Mouse (Mus musculus) hindbrain, embryonic 10.5 days (tissue): ENCODE measurements around the gene Dbh. TPM values are rescaled to one million over a fixed set of nuclear protein-coding genes. Genes with fewer than 3 reads are reported as not detected.
A peak's percentile ranks its signal among the peaks of the same experiment; 100 is the strongest.

Experiments used
- DNase-seq: peaks from one replicate; pipeline ENCODE4 v3.0.0-alpha.2; 2017; ENCODE audit warnings: low spot score
- H3K27ac ChIP-seq: fragments of 300-500 bp; sonication (generic); 2 replicates; pipeline ENCODE4 v1.5.1; 2016; ENCODE audit warnings: mild to moderate bottlenecking, moderate library complexity
- H3K27me3 ChIP-seq: fragments of 300-500 bp; sonication (generic); 2 replicates; pipeline ENCODE4 v1.6.1; 2016; ENCODE audit warnings: mild to moderate bottlenecking; ENCODE audit not compliant: poor library complexity, insufficient read depth, severe bottlenecking
- H3K36me3 ChIP-seq: fragments of 300-500 bp; sonication (generic); 2 replicates; pipeline ENCODE4 v1.6.1; 2016; ENCODE audit warnings: mild to moderate bottlenecking, moderate library complexity
- H3K4me1 ChIP-seq: fragments of 300-500 bp; sonication (generic); replicated peaks from 2 replicates; pipeline ENCODE4 v1.6.1; 2016; ENCODE audit warnings: mild to moderate bottlenecking
- H3K4me3 ChIP-seq: fragments of 300-500 bp; sonication (generic); 2 replicates; pipeline ENCODE4 v1.5.1; 2016; ENCODE audit warnings: mild to moderate bottlenecking, moderate library complexity
- H3K9me3 ChIP-seq: fragments of 300-500 bp; sonication (generic); 2 replicates; pipeline ENCODE4 v1.6.1; 2016; ENCODE audit warnings: mild to moderate bottlenecking, moderate library complexity
- WGBS: fragments of 180-500 bp; shearing (Covaris S2); methylation state at CpG from one replicate; pipeline ENCODE4 v1.1.7; 2016; 5-methylcytosine and 5-hydroxymethylcytosine counted together
- polyA plus RNA-seq: library from polyadenylated mRNA; unstranded; fragments of >200 nt; fragmentation: Nextera tagmentation; extraction: Ambion mirVana; gene quantifications from 2 replicates; pipeline ENCODE4 v1.2.1, GENCODE M21; 2016

Gene Dbh
- polyA plus RNA-seq, 1 experiment from 2014 or later: 4.9 TPM

DNA sequence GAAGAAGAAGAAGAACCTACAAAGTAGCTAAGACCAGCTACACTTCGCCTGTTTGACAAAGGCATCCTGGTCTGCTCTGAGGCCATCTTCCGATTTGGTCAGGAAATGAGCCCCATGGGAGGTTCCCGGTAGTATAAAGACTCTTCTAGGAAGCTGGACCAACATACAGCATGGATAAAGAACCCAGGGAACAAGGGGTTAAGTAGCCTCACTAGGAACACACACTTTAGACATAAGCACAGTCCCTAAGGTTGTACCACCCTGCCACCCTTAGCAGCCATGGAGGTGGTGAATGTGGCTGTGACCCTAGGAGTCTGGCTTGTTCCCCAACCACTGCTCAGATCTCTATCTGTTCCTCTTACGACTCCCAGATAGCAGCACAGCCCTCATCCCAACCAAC, 26.7 kb upstream of the Dbh start:
- no peak for DNase-seq
- Histone ChIP-seq H3K36me3 (no peaks in the 10 kb centered on the region), H3K4me1 (peaks cover 12% of the 10 kb centered on the region), H3K27me3 (peaks cover 50% of the 10 kb centered on the region), H3K9me3 (no peaks in the 10 kb centered on the region), H3K4me3 (no peak overlapping the region), H3K27ac (no peak overlapping the region)
- 65% methylated on average over 4 of the region's 4 CpGs for WGBS

GRCm38 (mm10) chr2:27141950-27142693, 22.9 kb upstream of the Dbh start, which contains the start of gene Fam163b:
Fam163b (minus strand) TSS chr2:27142491.
- peak within 1 kb of the TSS; percentile 56 for H3K4me3 ChIP-seq
- H3K27ac ChIP-seq: no peak within 1 kb of the TSS
- H3K27me3 ChIP-seq: peaks cover 52% of the 10 kb centered on the region
- peak; percentile 56 for DNase-seq
- no peaks in the 10 kb centered on the region for H3K9me3 ChIP-seq
- WGBS: 1% methylated on average over 62 of the region's 62 CpGs
- no peaks in the 10 kb centered on the region for H3K36me3 ChIP-seq
- peaks cover 12% of the 10 kb centered on the region for H3K4me1 ChIP-seq

DNA sequence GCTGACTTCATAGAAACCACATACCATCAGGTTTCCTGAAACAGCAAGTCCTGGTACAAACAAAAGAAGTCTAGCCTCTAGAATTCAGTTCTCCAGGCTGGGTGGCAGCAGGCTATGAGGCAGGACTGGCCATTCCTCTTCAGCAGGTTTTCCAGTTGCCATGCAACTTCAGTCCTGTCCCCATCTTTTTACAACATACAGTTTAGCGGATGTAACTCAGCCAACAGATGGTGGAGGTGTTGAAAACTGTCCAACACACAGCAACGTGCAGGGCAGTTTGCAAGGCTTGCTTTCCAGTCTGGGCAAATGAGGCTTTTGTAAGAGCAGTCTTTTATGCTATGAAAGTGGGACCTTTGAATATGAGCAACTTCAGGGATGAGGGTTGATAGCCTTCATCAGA, 20.1 kb upstream of the Dbh start:
- Histone ChIP-seq H3K27ac (no peak overlapping the region), H3K4me3 (no peak overlapping the region), H3K9me3 (no peaks in the 10 kb centered on the region), H3K4me1 (peaks cover 40% of the 10 kb centered on the region), H3K36me3 (no peaks in the 10 kb centered on the region), H3K27me3 (peaks cover 39% of the 10 kb centered on the region)
- WGBS: 81% methylated on average over 2 of the region's 2 CpGs
- DNase-seq: no peak

GRCm38 (mm10) chr2:27146840-27147239, 18.2 kb upstream of the Dbh start:
- Histone ChIP-seq H3K27me3 (peaks cover 20% of the 10 kb centered on the region), H3K4me3 (no peak overlapping the region), H3K4me1 (peaks cover 39% of the 10 kb centered on the region), H3K9me3 (no peaks in the 10 kb centered on the region), H3K36me3 (no peaks in the 10 kb centered on the region), H3K27ac (no peak overlapping the region)
- 86% methylated on average over 6 of the region's 6 CpGs for WGBS
- no peak for DNase-seq

DNA sequence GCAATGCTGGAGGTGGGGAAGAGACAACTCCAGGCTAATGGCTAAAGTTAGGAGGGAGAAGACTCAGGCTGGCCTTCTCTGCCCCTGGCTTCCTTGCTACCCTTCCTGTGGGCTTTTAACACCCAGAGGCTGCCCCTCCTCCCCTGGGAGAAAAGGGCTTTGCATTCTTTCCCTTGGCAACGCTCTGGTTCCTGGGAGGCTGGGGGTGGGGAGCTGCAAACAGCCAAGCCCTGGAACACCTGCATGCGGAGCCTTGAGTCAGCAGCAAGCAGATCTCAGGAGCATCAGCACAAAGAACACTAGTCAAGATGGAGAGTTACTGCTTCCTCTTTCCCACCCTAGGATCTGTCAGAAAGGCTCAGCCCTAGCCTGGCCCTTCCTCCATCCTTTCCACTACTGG, 15.6 kb upstream of the Dbh start:
- no peaks in the 10 kb centered on the region for H3K36me3 ChIP-seq
- WGBS: 4% methylated on average over 2 of the region's 2 CpGs
- H3K27ac ChIP-seq: peak overlapping the region; percentile 51; the same call in 1 of the 2 replicates
- peaks cover 37% of the 10 kb centered on the region for H3K4me1 ChIP-seq
- no peak for DNase-seq
- no peak overlapping the region for H3K4me3 ChIP-seq
- no peaks in the 10 kb centered on the region for H3K9me3 ChIP-seq
- no peaks in the 10 kb centered on the region for H3K27me3 ChIP-seq

GRCm38 (mm10) chr2:27154466-27155185, 10.4 kb upstream of the Dbh start:
- WGBS: 86% methylated on average over 10 of the region's 10 CpGs
- Histone ChIP-seq H3K27me3 (no peaks in the 10 kb centered on the region), H3K4me1 (peaks cover 33% of the 10 kb centered on the region), H3K36me3 (no peaks in the 10 kb centered on the region), H3K27ac (no peak overlapping the region), H3K9me3 (no peaks in the 10 kb centered on the region), H3K4me3 (no peak overlapping the region)
- no peak for DNase-seq

DNA sequence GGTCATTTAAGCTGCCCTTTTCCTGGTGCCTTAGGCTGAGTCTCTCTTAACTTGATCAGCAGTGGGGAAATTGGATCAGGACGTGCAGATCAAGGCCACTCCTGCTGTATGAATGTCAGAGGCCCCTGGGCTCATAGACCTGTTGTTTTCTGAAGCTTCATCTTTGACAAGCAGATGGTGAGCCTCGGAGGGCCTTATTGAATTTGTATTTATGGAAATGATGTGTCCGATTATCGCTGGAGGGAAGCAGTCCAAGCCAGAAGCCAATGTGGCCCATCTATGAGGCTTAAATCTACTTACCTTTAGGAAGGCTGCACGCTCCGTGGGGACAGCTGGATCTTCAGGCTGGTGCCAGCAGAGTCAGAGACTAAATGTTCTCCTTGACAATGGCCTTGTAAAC, 8.4 kb upstream of the Dbh start:
- no peaks in the 10 kb centered on the region for H3K27me3 ChIP-seq
- no peak overlapping the region for H3K4me3 ChIP-seq
- H3K36me3 ChIP-seq: no peaks in the 10 kb centered on the region
- H3K4me1 ChIP-seq: peaks cover 31% of the 10 kb centered on the region
- H3K27ac ChIP-seq: no peak overlapping the region
- H3K9me3 ChIP-seq: no peaks in the 10 kb centered on the region
- no peak for DNase-seq
- WGBS: 76% methylated on average over 6 of the region's 6 CpGs

DNA sequence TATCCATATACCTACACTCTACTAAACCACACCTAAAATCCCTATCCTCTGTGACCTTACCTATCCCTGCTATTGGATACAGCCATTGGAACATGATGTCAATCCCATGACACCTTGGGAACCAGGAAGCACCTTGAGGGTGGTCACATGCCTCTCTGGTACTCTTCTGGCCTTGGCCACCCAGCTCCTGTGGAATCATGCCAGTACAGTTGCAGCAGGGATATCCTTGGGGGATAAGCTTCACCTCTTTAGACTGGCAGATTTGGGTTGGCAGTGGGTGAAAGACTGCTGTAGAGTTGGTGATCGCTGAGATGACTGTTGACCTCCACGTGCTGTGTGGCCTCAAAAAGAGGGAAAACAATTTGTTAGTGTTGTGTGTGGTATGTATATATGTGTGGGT, 3.5 kb upstream of the Dbh start:
- Histone ChIP-seq H3K4me1 (peaks cover 31% of the 10 kb centered on the region), H3K4me3 (no peak overlapping the region), H3K36me3 (no peaks in the 10 kb centered on the region), H3K27ac (no peak overlapping the region), H3K27me3 (0 out of 2 replicates have a peak, but pooled peaks cover 5% of the 10 kb centered on the region), H3K9me3 (no peaks in the 10 kb centered on the region)
- no peak for DNase-seq
- 88% methylated on average over 2 of the region's 2 CpGs for WGBS

GRCm38 (mm10) chr2:27162656-27163055, 2.4 kb upstream of the Dbh start:
- Histone ChIP-seq H3K27ac (0 out of 2 replicates have a peak overlapping the region, but pooled peaks have one; percentile 35), H3K27me3 (peaks cover 5% of the 10 kb centered on the region; the same call in 1 of the 2 replicates), H3K4me1 (peaks cover 37% of the 10 kb centered on the region), H3K9me3 (no peaks in the 10 kb centered on the region), H3K36me3 (no peaks in the 10 kb centered on the region), H3K4me3 (no peak overlapping the region)
- DNase-seq: no peak
- WGBS: 76% methylated on average over 11 of the region's 11 CpGs

- peaks cover 5% of the 10 kb centered on the region; the same call in 1 of the 2 replicates for H3K27me3 ChIP-seq
- WGBS: 80% methylated on average over 5 of the region's 5 CpGs
- H3K36me3 ChIP-seq: no peaks in the 10 kb centered on the region
- H3K27ac ChIP-seq: no peak overlapping the region
- H3K9me3 ChIP-seq: no peaks in the 10 kb centered on the region
- no peak overlapping the region for H3K4me3 ChIP-seq
- peaks cover 37% of the 10 kb centered on the region for H3K4me1 ChIP-seq
- DNase-seq: no peak
Observed at GRCm38 (mm10) chr2:27163851-27164250, 1.2 kb upstream of the Dbh start.

DNA sequence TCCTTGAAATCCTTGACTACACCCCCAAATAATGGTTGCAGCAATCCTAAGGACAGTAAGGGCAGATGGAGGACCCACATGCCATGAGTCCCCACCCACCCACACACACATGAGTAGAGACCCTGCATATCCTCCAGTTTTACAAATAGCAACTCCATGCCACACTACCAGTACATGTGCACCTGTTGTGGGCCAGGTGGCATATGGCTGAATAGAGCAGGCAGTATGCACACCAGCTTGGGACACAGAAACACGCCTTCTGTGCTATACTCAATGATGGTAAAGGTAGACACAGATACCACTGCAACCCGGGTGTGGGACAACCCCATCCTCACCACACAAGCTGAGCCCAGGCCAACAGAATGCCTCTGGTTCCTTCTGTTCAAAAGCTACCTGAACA, 1.0 kb downstream of the Dbh start:
- no peak overlapping the region for H3K27ac ChIP-seq
- peaks cover 5% of the 10 kb centered on the region; the same call in 1 of the 2 replicates for H3K27me3 ChIP-seq
- WGBS: 78% methylated on average over 2 of the region's 2 CpGs
- no peak for DNase-seq
- H3K36me3 ChIP-seq: no peaks in the 10 kb centered on the region
- no peak overlapping the region for H3K4me3 ChIP-seq
- H3K4me1 ChIP-seq: peaks cover 32% of the 10 kb centered on the region
- no peaks in the 10 kb centered on the region for H3K9me3 ChIP-seq

- Histone ChIP-seq H3K27ac (no peak overlapping the region; the same call in 1 of the 2 replicates), H3K4me1 (peaks cover 32% of the 10 kb centered on the region), H3K27me3 (peaks cover 5% of the 10 kb centered on the region; the same call in 1 of the 2 replicates), H3K4me3 (no peak overlapping the region), H3K36me3 (no peaks in the 10 kb centered on the region), H3K9me3 (no peaks in the 10 kb centered on the region)
- WGBS: 29% methylated on average over 2 of the region's 2 CpGs
- DNase-seq: no peak
Observed at GRCm38 (mm10) chr2:27166999-27167398, 2.0 kb downstream of the Dbh start.

- Histone ChIP-seq H3K4me1 (peaks cover 16% of the 10 kb centered on the region), H3K4me3 (no peak overlapping the region), H3K27me3 (no peaks in the 10 kb centered on the region), H3K27ac (no peak overlapping the region), H3K36me3 (no peaks in the 10 kb centered on the region), H3K9me3 (no peaks in the 10 kb centered on the region)
- 89% methylated on average over 2 of the region's 2 CpGs for WGBS
- no peak for DNase-seq
Observed at GRCm38 (mm10) chr2:27174242-27174641, 9.2 kb downstream of the Dbh start.
